Mouse (Mus musculus) lung, embryonic 15.5 days (tissue): ENCODE results near the gene Slc27a4. TPM values are rescaled to one million over a fixed set of nuclear protein-coding genes. Genes with fewer than 3 reads are reported as not detected.
"Not testable (repeated sequence)": the region's sequence is repeated elsewhere in the genome, so short reads cannot be mapped to it uniquely, and the experiment has no call there.

Experiments used
- ATAC-seq: fragments of 200-750 bp; cut with Nextera tagmentation; 2 replicates; pipeline ENCODE4 v1.8.0; 2017; ENCODE audit warnings: moderate number of reproducible peaks, borderline replicate concordance; ENCODE audit not compliant: low FRiP score, low TSS enrichment; ENCODE audit errors: extremely low read depth
- H3K27ac ChIP-seq: fragments of 300-500 bp; sonication (generic); 2 replicates; pipeline ENCODE4 v1.5.1; 2015; ENCODE audit warnings: moderate library complexity, mild to moderate bottlenecking, inconsistent platforms
- H3K27me3 ChIP-seq: fragments of 300-500 bp; sonication (generic); 2 replicates; pipeline ENCODE4 v1.6.1; 2015; ENCODE audit warnings: inconsistent platforms
- H3K36me3 ChIP-seq: fragments of 300-500 bp; sonication (generic); 2 replicates; pipeline ENCODE4 v1.6.1; 2015; ENCODE audit warnings: inconsistent platforms
- H3K4me1 ChIP-seq: fragments of 300-500 bp; sonication (generic); 2 replicates; pipeline ENCODE4 v1.6.1; 2015; ENCODE audit warnings: inconsistent platforms
- H3K4me2 ChIP-seq: fragments of 300-500 bp; sonication (generic); 2 replicates; pipeline ENCODE4 v1.6.1; 2015; ENCODE audit warnings: inconsistent platforms, mild to moderate bottlenecking, moderate library complexity
- H3K4me3 ChIP-seq: fragments of 300-500 bp; sonication (generic); 2 replicates; pipeline ENCODE4 v1.5.1; 2015; ENCODE audit warnings: mild to moderate bottlenecking, inconsistent platforms
- H3K9ac ChIP-seq: fragments of 300-500 bp; sonication (generic); 2 replicates; pipeline ENCODE4 v1.6.1; 2015; ENCODE audit warnings: inconsistent platforms
- H3K9me3 ChIP-seq: fragments of 300-500 bp; sonication (generic); 2 replicates; pipeline ENCODE4 v1.6.1; 2016; ENCODE audit warnings: inconsistent platforms
- WGBS: fragments of 180-500 bp; shearing (Covaris S2); methylation state at CpG from one replicate; pipeline ENCODE4 v1.1.7; 2015; 5-methylcytosine and 5-hydroxymethylcytosine counted together
- polyA plus RNA-seq: library from polyadenylated mRNA; unstranded; fragments of >200 nt; fragmentation: Nextera tagmentation; extraction: Ambion mirVana; gene quantifications from 2 replicates; pipeline ENCODE4 v1.2.1, GENCODE M21; 2015

Slc27a4 gene
- polyA plus RNA-seq = 14.9 and 15.4 TPM in 2 replicates

GRCm38 (mm10) chr2:29802075-29802826 lies at the start of gene Slc27a4:
TSS of gene Slc27a4 (plus strand) at chr2:29802634.
- peak within 1 kb of the TSS; percentile 80 for H3K4me3 ChIP-seq
- H3K27ac ChIP-seq = peak within 1 kb of the TSS; percentile 41
- peak; percentile 98 for ATAC-seq
- no peaks in the 10 kb centered on the region for H3K27me3 ChIP-seq
- H3K9me3 ChIP-seq = no peaks in the 10 kb centered on the region
- peak within 1 kb of the TSS; percentile 73 for H3K9ac ChIP-seq
- H3K36me3 ChIP-seq = peaks cover 17% of the 10 kb centered on the region
- 4% methylated on average over 28 of the region's 28 CpGs for WGBS
- H3K4me2 ChIP-seq = peak within 1 kb of the TSS; percentile 78
- H3K4me1 ChIP-seq = peaks cover 9% of the 10 kb centered on the region

GRCm38 (mm10) chr2:29755693-29756092 lies 46.7 kb upstream of the Slc27a4 start:
- Histone ChIP-seq H3K4me3 (no peak overlapping the region), H3K4me2 (no peak overlapping the region), H3K27ac (no peak overlapping the region), H3K27me3 (peaks cover 25% of the 10 kb centered on the region), H3K4me1 (no peaks in the 10 kb centered on the region), H3K9me3 (no peaks in the 10 kb centered on the region), H3K9ac (no peak overlapping the region), H3K36me3 (no peaks in the 10 kb centered on the region)
- no peak for ATAC-seq

DNA sequence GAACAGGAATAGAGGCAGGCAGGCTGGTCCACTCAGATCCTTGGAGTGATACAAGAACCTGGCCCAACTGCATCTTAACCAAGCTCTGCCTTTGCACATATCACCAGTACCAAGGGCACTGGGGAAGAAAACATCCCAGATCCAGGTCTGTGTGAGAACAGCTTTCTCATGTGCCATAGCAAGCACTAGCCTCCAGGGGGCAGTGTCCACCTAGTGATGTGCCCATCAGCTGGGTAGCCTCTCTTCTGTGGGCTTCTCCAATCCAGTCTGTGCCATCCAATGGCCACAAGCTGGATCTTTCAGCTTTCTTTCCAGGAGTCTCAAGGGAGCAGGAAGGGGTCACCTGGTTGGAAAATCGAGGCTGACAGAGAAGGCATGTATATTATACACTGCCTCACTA lies 37.6 kb upstream of the Slc27a4 start:
- no peaks in the 10 kb centered on the region for H3K9me3 ChIP-seq
- peak; percentile 54 for ATAC-seq
- WGBS = 4% methylated on average over 1 of the region's 1 CpGs

DNA sequence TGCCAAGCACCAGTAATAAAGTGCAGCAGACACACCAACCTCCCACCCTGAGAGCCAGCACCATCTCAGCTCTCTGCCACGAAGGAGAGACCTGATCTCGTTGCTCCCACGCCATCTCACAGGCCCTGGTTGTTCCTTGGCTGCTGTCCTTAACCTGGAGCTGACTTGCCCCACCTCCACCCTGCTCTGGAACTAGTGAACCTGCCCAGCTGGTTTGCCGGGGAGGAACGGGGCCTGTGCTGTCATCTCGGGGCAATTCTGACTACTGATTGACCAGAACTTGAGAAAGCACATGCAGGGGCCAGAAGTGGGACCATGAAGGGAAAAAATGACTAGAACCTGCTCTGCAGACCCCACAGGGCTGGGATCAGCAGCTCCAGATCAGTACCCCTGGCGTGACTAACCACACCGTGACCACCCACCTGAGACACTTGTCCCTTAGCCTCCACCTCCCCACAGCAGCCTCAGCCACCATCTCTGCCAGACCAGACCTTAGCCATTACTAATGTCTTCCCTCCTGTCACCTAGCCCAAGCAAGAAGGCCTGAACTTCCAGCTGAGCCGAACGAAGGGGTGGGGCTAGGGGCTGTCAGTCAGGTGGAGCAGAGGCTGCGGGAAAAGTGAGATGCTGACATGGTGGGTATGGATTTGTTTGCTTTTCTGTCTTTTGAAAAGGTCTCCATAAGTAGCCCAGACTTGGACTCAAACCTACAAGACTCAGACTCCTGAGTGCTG lies 34.3 kb upstream of the Slc27a4 start:
- H3K4me1 ChIP-seq = 0 out of 2 replicates have a peak, but pooled peaks cover 5% of the 10 kb centered on the region
- H3K9ac ChIP-seq = no peak overlapping the region
- WGBS = 42% methylated on average over 11 of the region's 11 CpGs
- H3K27ac ChIP-seq = peak overlapping the region; percentile 4; the same call in 1 of the 2 replicates
- ATAC-seq = no peak
- no peak overlapping the region for H3K4me2 ChIP-seq
- no peaks in the 10 kb centered on the region for H3K36me3 ChIP-seq
- no peaks in the 10 kb centered on the region for H3K27me3 ChIP-seq
- no peaks in the 10 kb centered on the region for H3K9me3 ChIP-seq
- H3K4me3 ChIP-seq = no peak overlapping the region

More for the DNA sequence above, 37.6 kb upstream of the Slc27a4 start:
- H3K27ac ChIP-seq = no peak overlapping the region
- no peak overlapping the region for H3K4me2 ChIP-seq
- H3K4me3 ChIP-seq = no peak overlapping the region
- H3K9ac ChIP-seq = no peak overlapping the region
- no peaks in the 10 kb centered on the region for H3K36me3 ChIP-seq
- 0 out of 2 replicates have a peak, but pooled peaks cover 5% of the 10 kb centered on the region for H3K4me1 ChIP-seq
- H3K27me3 ChIP-seq = no peaks in the 10 kb centered on the region

GRCm38 (mm10) chr2:29768901-29769300 lies 33.5 kb upstream of the Slc27a4 start:
- 53% methylated on average over 9 of the region's 9 CpGs for WGBS
- H3K4me2 ChIP-seq = no peak overlapping the region
- no peak overlapping the region for H3K4me3 ChIP-seq
- no peak for ATAC-seq
- no peaks in the 10 kb centered on the region for H3K27me3 ChIP-seq
- H3K9ac ChIP-seq = no peak overlapping the region
- H3K27ac ChIP-seq = no peak overlapping the region
- no peaks in the 10 kb centered on the region for H3K36me3 ChIP-seq
- H3K9me3 ChIP-seq = no peaks in the 10 kb centered on the region
- 0 out of 2 replicates have a peak, but pooled peaks cover 5% of the 10 kb centered on the region for H3K4me1 ChIP-seq

DNA sequence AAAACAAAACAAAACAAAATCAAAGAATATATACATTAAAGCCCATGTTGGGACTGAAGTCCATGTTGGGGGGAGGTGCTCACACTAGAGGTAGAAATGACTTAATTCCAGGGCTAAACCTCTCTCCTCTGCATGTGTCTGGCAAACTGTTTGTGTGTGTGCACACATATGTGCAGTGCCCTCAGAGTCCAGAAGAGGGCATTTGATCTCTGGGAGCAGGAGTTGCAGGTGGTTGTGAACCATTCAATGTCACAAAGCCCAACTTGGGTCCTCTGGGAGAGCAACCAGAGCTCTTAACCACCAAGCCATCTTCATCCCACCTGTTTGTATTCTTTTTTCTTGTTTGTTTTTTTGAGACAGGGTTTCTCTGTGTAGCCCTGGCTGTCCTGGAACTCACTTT lies 32.3 kb upstream of the Slc27a4 start:
- Histone ChIP-seq H3K9ac (no peak overlapping the region), H3K4me2 (no peak overlapping the region), H3K27ac (no peak overlapping the region), H3K4me3 (no peak overlapping the region), H3K4me1 (0 out of 2 replicates have a peak, but pooled peaks cover 5% of the 10 kb centered on the region), H3K36me3 (no peaks in the 10 kb centered on the region), H3K9me3 (no peaks in the 10 kb centered on the region), H3K27me3 (no peaks in the 10 kb centered on the region)
- ATAC-seq = no peak

- no peak overlapping the region for H3K9ac ChIP-seq
- 0 out of 2 replicates have a peak, but pooled peaks cover 5% of the 10 kb centered on the region for H3K4me1 ChIP-seq
- no peak overlapping the region for H3K4me3 ChIP-seq
- H3K4me2 ChIP-seq = no peak overlapping the region
- no peaks in the 10 kb centered on the region for H3K27me3 ChIP-seq
- H3K27ac ChIP-seq = no peak overlapping the region
- no peak for ATAC-seq
- no peaks in the 10 kb centered on the region for H3K9me3 ChIP-seq
- peaks cover 11% of the 10 kb centered on the region; the same call in 1 of the 2 replicates for H3K36me3 ChIP-seq
- WGBS = 65% methylated on average over 8 of the region's 8 CpGs
These were observed 30.6 kb upstream of the Slc27a4 start for GRCm38 (mm10) chr2:29771611-29772461.

DNA sequence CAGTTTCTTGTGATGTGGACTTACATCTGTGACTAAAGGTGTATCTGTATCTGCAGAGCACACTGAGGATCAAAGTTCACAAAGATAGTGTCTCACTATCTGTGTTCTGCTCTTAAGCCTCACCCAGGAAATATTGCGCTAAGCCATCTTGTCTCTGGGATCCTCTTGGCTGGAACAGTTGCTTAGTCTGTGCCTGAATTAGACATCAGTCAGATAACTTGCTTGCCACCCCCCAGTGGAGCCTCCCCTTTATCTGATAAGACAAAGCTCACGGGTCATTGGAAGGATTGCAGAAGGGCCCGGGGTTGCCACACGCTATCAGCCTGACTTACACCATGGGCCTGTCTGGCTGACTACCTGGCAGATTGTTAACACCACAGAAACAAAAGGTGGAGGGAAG lies 29.1 kb upstream of the Slc27a4 start:
- H3K4me3 ChIP-seq = no peak overlapping the region
- H3K9me3 ChIP-seq = no peaks in the 10 kb centered on the region
- H3K27me3 ChIP-seq = no peaks in the 10 kb centered on the region
- H3K4me2 ChIP-seq = no peak overlapping the region
- H3K9ac ChIP-seq = no peak overlapping the region
- ATAC-seq = no peak
- peaks cover 26% of the 10 kb centered on the region for H3K36me3 ChIP-seq
- H3K4me1 ChIP-seq = 0 out of 2 replicates have a peak, but pooled peaks cover 1% of the 10 kb centered on the region
- WGBS = 85% methylated on average over 4 of the region's 4 CpGs
- H3K27ac ChIP-seq = no peak overlapping the region

- H3K4me3 ChIP-seq, H3K27me3 ChIP-seq, H3K9ac ChIP-seq, H3K27ac ChIP-seq, ATAC-seq, H3K4me2 ChIP-seq, H3K4me1 ChIP-seq, H3K9me3 ChIP-seq: not testable (repeated sequence)
- H3K36me3 ChIP-seq = peaks cover 89% of the 10 kb centered on the region
- WGBS = 95% methylated on average over 2 of the region's 2 CpGs
These were observed 21.2 kb upstream of the Slc27a4 start for GRCm38 (mm10) chr2:29781256-29781655.

GRCm38 (mm10) chr2:29784290-29784689 lies 18.1 kb upstream of the Slc27a4 start:
- Histone ChIP-seq H3K27ac (0 out of 2 replicates have a peak overlapping the region, but pooled peaks have one; percentile 41), H3K4me1 (peaks cover 19% of the 10 kb centered on the region), H3K27me3 (no peaks in the 10 kb centered on the region), H3K9me3 (no peaks in the 10 kb centered on the region), H3K36me3 (peaks cover 61% of the 10 kb centered on the region), H3K9ac (no peak overlapping the region), H3K4me2 (no peak overlapping the region), H3K4me3 (no peak overlapping the region)
- whole genome bisulfite sequencing = 70% methylated on average over 4 of the region's 4 CpGs
- 0 out of 2 replicates have a peak, but pooled peaks have one; percentile 15 for ATAC-seq

GRCm38 (mm10) chr2:29787104-29787917 lies 15.1 kb upstream of the Slc27a4 start, which contains the start of gene Coq4:
TSS of gene Coq4 (plus strand) at chr2:29787493.
- peak within 1 kb of the TSS; percentile 66 for H3K9ac ChIP-seq
- no peaks in the 10 kb centered on the region for H3K27me3 ChIP-seq
- no peaks in the 10 kb centered on the region for H3K9me3 ChIP-seq
- H3K4me3 ChIP-seq = peak within 1 kb of the TSS; percentile 74
- peak within 1 kb of the TSS; percentile 74 for H3K4me2 ChIP-seq
- under 1% methylated on average over 31 of the region's 31 CpGs for WGBS
- peak within 1 kb of the TSS; percentile 65 for H3K27ac ChIP-seq
- peak; percentile 89; the same call in 1 of the 2 replicates for ATAC-seq
- H3K36me3 ChIP-seq = peaks cover 51% of the 10 kb centered on the region
- peaks cover 19% of the 10 kb centered on the region for H3K4me1 ChIP-seq
